Mouse (Mus musculus): ENCODE measurements around the gene Gcn1l1. TPM values are rescaled to one million over a fixed set of nuclear protein-coding genes. Genes with fewer than 3 reads are reported as not detected.

Gcn1l1 gene
- total and polyA plus RNA-seq, 2 experiments, result 14.8 to 28.8 TPM

GRCm38 (mm10) chr5:115565403-115565802 is 349 bp downstream of the Gcn1l1 start:
- TF ChIP-seq POLR2A (IDR thresholded peaks at IDR 0.05; ENCODE audit: extremely low read depth, insufficient read depth, low read length), result no peak
- TF ChIP-seq CTCF (IDR thresholded peaks at IDR 0.05; ENCODE audit: low read depth, low read length), result no peak
- no peak for DNase-seq (ENCODE audit: extremely low read depth, low read depth, low spot score)
- peak overlapping the region; percentile 94 for H3K4me3 ChIP-seq (ENCODE audit: insufficient read depth, low read depth, low read length)
- H3K27me3 ChIP-seq (ENCODE audit: control insufficient read depth, insufficient read depth, low read length), result no peaks in the 10 kb centered on the region
- peaks cover 27% of the 10 kb centered on the region for H3K79me2 ChIP-seq (ENCODE audit: control insufficient read depth, insufficient read depth, low read length)
- H3K36me3 ChIP-seq (ENCODE audit: control insufficient read depth, insufficient read depth, low read length), result peaks cover 22% of the 10 kb centered on the region
- peak overlapping the region; percentile 89 for H3K9ac ChIP-seq (ENCODE audit: low read depth, low read length)
- peak overlapping the region; percentile 19; the same call in 1 of the 2 replicates for H3K27ac ChIP-seq (replicated peaks; ENCODE audit: insufficient read depth, low read depth, low read length)
- WGBS, result under 1% methylated on average over 28 of the region's 46 CpGs
- H3K4me1 ChIP-seq (ENCODE audit: control insufficient read depth, insufficient read depth, low read length), result peaks cover 25% of the 10 kb centered on the region

- H3K79me2 ChIP-seq (ENCODE audit: control insufficient read depth, insufficient read depth, low read length), result peaks cover 37% of the 10 kb centered on the region
- 12% methylated on average over 10 of the region's 10 CpGs for WGBS
- no peak overlapping the region for H3K4me3 ChIP-seq (ENCODE audit: insufficient read depth, low read depth, low read length)
- no peak for TF ChIP-seq CTCF (IDR thresholded peaks at IDR 0.05; ENCODE audit: low read depth, low read length)
- no peak for TF ChIP-seq POLR2A (IDR thresholded peaks at IDR 0.05; ENCODE audit: extremely low read depth, insufficient read depth, low read length)
- H3K4me1 ChIP-seq (ENCODE audit: control insufficient read depth, insufficient read depth, low read length), result peaks cover 21% of the 10 kb centered on the region
- H3K27ac ChIP-seq (replicated peaks; ENCODE audit: insufficient read depth, low read depth, low read length), result peak overlapping the region; percentile 63
- DNase-seq (ENCODE audit: extremely low read depth, low read depth, low spot score), result peak; percentile 86
- H3K27me3 ChIP-seq (ENCODE audit: control insufficient read depth, insufficient read depth, low read length), result no peaks in the 10 kb centered on the region
- H3K9ac ChIP-seq (ENCODE audit: low read depth, low read length), result no peak overlapping the region
- H3K36me3 ChIP-seq (ENCODE audit: control insufficient read depth, insufficient read depth, low read length), result peaks cover 6% of the 10 kb centered on the region; the same call in 1 of the 2 replicates
Observed at GRCm38 (mm10) chr5:115568681-115569080, 3.6 kb downstream of the Gcn1l1 start.

- peak overlapping the region; percentile 62 for H3K27ac ChIP-seq (replicated peaks; ENCODE audit: insufficient read depth, low read depth, low read length)
- WGBS, result 30% methylated on average over 11 of the region's 11 CpGs
- H3K27me3 ChIP-seq (ENCODE audit: control insufficient read depth, insufficient read depth, low read length), result no peaks in the 10 kb centered on the region
- H3K36me3 ChIP-seq (ENCODE audit: control insufficient read depth, insufficient read depth, low read length), result peaks cover 5% of the 10 kb centered on the region; the same call in 1 of the 2 replicates
- H3K79me2 ChIP-seq (ENCODE audit: control insufficient read depth, insufficient read depth, low read length), result peaks cover 37% of the 10 kb centered on the region
- peaks cover 21% of the 10 kb centered on the region for H3K4me1 ChIP-seq (ENCODE audit: control insufficient read depth, insufficient read depth, low read length)
- H3K9ac ChIP-seq (ENCODE audit: low read depth, low read length), result no peak overlapping the region
- H3K4me3 ChIP-seq (ENCODE audit: insufficient read depth, low read depth, low read length), result no peak overlapping the region
- no peak for DNase-seq (ENCODE audit: extremely low read depth, low read depth, low spot score)
- no peak for TF ChIP-seq POLR2A (IDR thresholded peaks at IDR 0.05; ENCODE audit: extremely low read depth, insufficient read depth, low read length)
- TF ChIP-seq CTCF (IDR thresholded peaks at IDR 0.05; ENCODE audit: low read depth, low read length), result no peak
Observed at GRCm38 (mm10) chr5:115569308-115569707, 4.3 kb downstream of the Gcn1l1 start.

- Histone ChIP-seq H3K4me3 (ENCODE audit: insufficient read depth, low read depth, low read length) (no peak overlapping the region), H3K9ac (ENCODE audit: low read depth, low read length) (no peak overlapping the region), H3K4me1 (ENCODE audit: control insufficient read depth, insufficient read depth, low read length) (peaks cover 21% of the 10 kb centered on the region), H3K79me2 (ENCODE audit: control insufficient read depth, insufficient read depth, low read length) (peaks cover 37% of the 10 kb centered on the region), H3K27ac (replicated peaks; ENCODE audit: insufficient read depth, low read depth, low read length) (peak overlapping the region; percentile 62; the same call in 1 of the 2 replicates), H3K27me3 (ENCODE audit: control insufficient read depth, insufficient read depth, low read length) (no peaks in the 10 kb centered on the region), H3K36me3 (ENCODE audit: control insufficient read depth, insufficient read depth, low read length) (peaks cover 5% of the 10 kb centered on the region; the same call in 1 of the 2 replicates)
- WGBS, result 37% methylated on average over 4 of the region's 4 CpGs
- TF ChIP-seq CTCF (IDR thresholded peaks at IDR 0.05; ENCODE audit: low read depth, low read length) (no peak), POLR2A (IDR thresholded peaks at IDR 0.05; ENCODE audit: extremely low read depth, insufficient read depth, low read length) (no peak)
- DNase-seq (ENCODE audit: extremely low read depth, low read depth, low spot score), result peak; percentile 61
Observed at GRCm38 (mm10) chr5:115569721-115570120, 4.7 kb downstream of the Gcn1l1 start.

GRCm38 (mm10) chr5:115571086-115571485 is 6.0 kb downstream of the Gcn1l1 start:
- Histone ChIP-seq H3K27me3 (ENCODE audit: control insufficient read depth, insufficient read depth, low read length) (no peaks in the 10 kb centered on the region), H3K27ac (replicated peaks; ENCODE audit: insufficient read depth, low read depth, low read length) (no peak overlapping the region), H3K79me2 (ENCODE audit: control insufficient read depth, insufficient read depth, low read length) (peaks cover 26% of the 10 kb centered on the region; the same call in 1 of the 2 replicates), H3K36me3 (ENCODE audit: control insufficient read depth, insufficient read depth, low read length) (peaks cover 5% of the 10 kb centered on the region; the same call in 1 of the 2 replicates), H3K4me3 (ENCODE audit: insufficient read depth, low read depth, low read length) (no peak overlapping the region), H3K9ac (ENCODE audit: low read depth, low read length) (no peak overlapping the region), H3K4me1 (ENCODE audit: control insufficient read depth, insufficient read depth, low read length) (peaks cover 17% of the 10 kb centered on the region)
- WGBS, result 96% methylated on average over 7 of the region's 7 CpGs
- TF ChIP-seq POLR2A (IDR thresholded peaks at IDR 0.05; ENCODE audit: extremely low read depth, insufficient read depth, low read length) (no peak), CTCF (IDR thresholded peaks at IDR 0.05; ENCODE audit: low read depth, low read length) (no peak)
- DNase-seq (ENCODE audit: extremely low read depth, low read depth, low spot score), result no peak

Data from liver, adult 2 months (tissue).